Mouse (Mus musculus) embryonic facial prominence, embryonic 11.5 days (tissue): ENCODE measurements at regions not wholly inside any gene's neighbourhood (a gene's known extent, or its start where the extent isn't known, plus 50 kb on each side); places are given as distances from the start of the nearest gene placed in this dataset.

Source experiments
- ATAC-seq: fragments of 200-750 bp; cut with Nextera tagmentation; replicated peaks from 2 replicates; pipeline ENCODE4 v1.8.0; 2017; ENCODE audit warnings: low read depth; ENCODE audit not compliant: insufficient number of reproducible peaks, low FRiP score, low TSS enrichment
- DNase-seq: peaks from one replicate; pipeline ENCODE4 v3.0.0-alpha.2; 2015; ENCODE audit warnings: low spot score
- H3K27ac ChIP-seq: fragments of 300-500 bp; sonication (generic); replicated peaks from 2 replicates; pipeline ENCODE4 v1.5.1; 2014; ENCODE audit warnings: mild to moderate bottlenecking, low read depth, low read length, control low read depth
- H3K27me3 ChIP-seq: fragments of 300-500 bp; sonication (generic); 2 replicates; pipeline ENCODE4 v1.6.1; 2014; ENCODE audit warnings: mild to moderate bottlenecking, low read length, moderate library complexity, mixed read lengths; ENCODE audit not compliant: control insufficient read depth, insufficient read depth
- H3K36me3 ChIP-seq: fragments of 300-500 bp; sonication (generic); replicated peaks from 2 replicates; pipeline ENCODE4 v1.6.1; 2014; ENCODE audit warnings: low read depth, mild to moderate bottlenecking, low read length, moderate library complexity, mixed read lengths; ENCODE audit not compliant: control insufficient read depth, insufficient read depth
- H3K4me1 ChIP-seq: fragments of 300-500 bp; sonication (generic); 2 replicates; pipeline ENCODE4 v1.6.1; 2014; ENCODE audit warnings: low read length, mixed read lengths; ENCODE audit not compliant: control insufficient read depth, insufficient read depth
- H3K4me2 ChIP-seq: fragments of 300-500 bp; sonication (generic); 2 replicates; pipeline ENCODE4 v1.6.1; 2014; ENCODE audit warnings: low read depth, mild to moderate bottlenecking, control low read depth, low read length, moderate library complexity
- H3K4me3 ChIP-seq: fragments of 300-500 bp; sonication (generic); 2 replicates; pipeline ENCODE4 v1.5.1; 2014; ENCODE audit warnings: low read depth, low read length, control low read depth
- H3K9ac ChIP-seq: fragments of 300-500 bp; sonication (generic); replicated peaks from 2 replicates; pipeline ENCODE4 v1.6.1; 2014; ENCODE audit warnings: mild to moderate bottlenecking, control low read depth, low read length
- H3K9me3 ChIP-seq: fragments of 300-500 bp; sonication (generic); replicated peaks from 2 replicates; pipeline ENCODE4 v1.6.1; 2016; ENCODE audit warnings: mild to moderate bottlenecking, low read length, inconsistent platforms, mixed read lengths; ENCODE audit not compliant: control insufficient read depth
- WGBS: fragments of 180-500 bp; shearing (Covaris S2); extraction: QIAGEN DNeasy Blood & Tissue Kit; methylation state at CpG from one replicate; pipeline ENCODE4 v1.1.7; 2014; 5-methylcytosine and 5-hydroxymethylcytosine counted together

DNA sequence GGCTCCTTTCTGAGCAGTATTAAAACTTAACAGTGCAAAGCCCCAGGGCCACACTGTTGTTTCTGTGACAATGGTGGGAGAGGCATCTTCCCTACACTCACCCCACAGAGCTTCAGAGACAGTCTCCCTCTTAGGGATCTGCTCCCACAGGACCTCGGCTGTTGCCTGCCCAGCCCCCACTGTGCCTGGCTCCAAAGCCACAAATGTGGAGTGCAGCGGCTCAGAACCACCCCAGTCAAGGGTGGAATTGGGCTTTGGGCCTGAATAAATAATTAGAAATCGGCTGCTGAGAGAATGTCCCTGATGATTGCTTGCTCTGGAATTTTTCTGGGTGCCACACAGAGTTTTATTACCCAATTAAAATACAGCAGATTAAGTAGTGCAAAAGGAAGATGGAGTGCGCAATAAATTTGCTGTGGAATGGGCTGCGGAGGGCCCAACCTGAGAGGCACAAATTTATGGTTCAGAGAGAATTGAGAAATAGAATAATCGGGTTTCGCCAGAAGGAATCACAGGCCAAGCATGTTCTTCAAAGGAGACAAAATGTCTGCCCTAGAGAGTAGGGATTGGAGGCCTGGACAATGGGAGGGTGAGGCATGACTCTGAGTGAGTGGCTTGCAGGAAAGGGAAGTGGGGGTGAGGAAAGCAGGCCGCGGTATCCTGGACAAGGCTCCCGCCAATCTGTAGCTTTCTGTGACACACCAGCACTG, 56.4 kb downstream of the Cd24a start:
- 85% methylated on average over 10 of the region's 10 CpGs for WGBS
- Histone ChIP-seq H3K9ac (no peak overlapping the region), H3K4me2 (no peak overlapping the region), H3K4me1 (no peaks in the 10 kb centered on the region), H3K9me3 (no peaks in the 10 kb centered on the region), H3K27me3 (no peaks in the 10 kb centered on the region), H3K27ac (no peak overlapping the region), H3K36me3 (no peaks in the 10 kb centered on the region), H3K4me3 (no peak overlapping the region)
- no peak for DNase-seq
- no peak for ATAC-seq

- 80% methylated on average over 14 of the region's 14 CpGs for WGBS
- H3K9me3 ChIP-seq, result no peaks in the 10 kb centered on the region
- no peaks in the 10 kb centered on the region for H3K4me1 ChIP-seq
- no peaks in the 10 kb centered on the region for H3K36me3 ChIP-seq
- no peak overlapping the region for H3K4me2 ChIP-seq
- no peaks in the 10 kb centered on the region for H3K27me3 ChIP-seq
- H3K27ac ChIP-seq, result no peak overlapping the region
- DNase-seq, result no peak
- H3K9ac ChIP-seq, result no peak overlapping the region
- H3K4me3 ChIP-seq, result no peak overlapping the region
- no peak for ATAC-seq
Measured at GRCm38 (mm10) chr10:43641169-43641945, 63.3 kb downstream of the Cd24a start.

DNA sequence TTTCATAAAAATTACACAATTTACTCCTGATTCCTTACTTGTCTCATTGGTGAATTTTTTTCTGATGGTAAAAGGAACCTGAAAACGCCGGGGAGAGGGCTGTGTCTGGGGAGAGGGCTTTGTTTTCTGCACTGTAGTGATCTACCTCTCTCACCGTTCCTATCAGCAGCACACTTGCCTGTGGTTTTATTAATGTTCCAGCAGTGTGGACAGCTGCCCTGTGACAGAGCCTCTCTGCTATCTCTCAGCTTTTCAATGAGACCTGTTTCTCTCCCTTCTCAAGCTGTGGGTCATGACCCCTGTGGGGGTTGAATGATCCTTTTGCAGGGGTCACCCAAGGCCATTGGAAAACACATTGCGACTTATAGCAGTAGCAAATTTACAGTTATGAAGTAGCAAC, 68.2 kb downstream of the Cd24a start:
- H3K9me3 ChIP-seq, result no peaks in the 10 kb centered on the region
- 71% methylated on average over 4 of the region's 4 CpGs for WGBS
- H3K36me3 ChIP-seq, result no peaks in the 10 kb centered on the region
- no peak overlapping the region for H3K4me2 ChIP-seq
- H3K27me3 ChIP-seq, result no peaks in the 10 kb centered on the region
- no peak for DNase-seq
- no peak overlapping the region for H3K27ac ChIP-seq
- H3K4me1 ChIP-seq, result no peaks in the 10 kb centered on the region
- no peak overlapping the region for H3K9ac ChIP-seq
- ATAC-seq, result no peak
- no peak overlapping the region for H3K4me3 ChIP-seq

- Histone ChIP-seq H3K27ac (no peak overlapping the region), H3K27me3 (no peaks in the 10 kb centered on the region), H3K4me1 (no peaks in the 10 kb centered on the region), H3K36me3 (no peaks in the 10 kb centered on the region), H3K9ac (no peak overlapping the region), H3K4me2 (no peak overlapping the region), H3K4me3 (no peak overlapping the region), H3K9me3 (no peaks in the 10 kb centered on the region)
- WGBS, result 93% methylated on average over 6 of the region's 6 CpGs
- ATAC-seq (no peak), DNase-seq (no peak)
Measured at GRCm38 (mm10) chr10:43646965-43647364, 68.9 kb downstream of the Cd24a start.

- no peak overlapping the region for H3K4me2 ChIP-seq
- no peaks in the 10 kb centered on the region for H3K36me3 ChIP-seq
- H3K4me1 ChIP-seq, result no peaks in the 10 kb centered on the region
- H3K4me3 ChIP-seq, result no peak overlapping the region
- no peaks in the 10 kb centered on the region for H3K9me3 ChIP-seq
- no peaks in the 10 kb centered on the region for H3K27me3 ChIP-seq
- DNase-seq, result no peak
- 67% methylated on average over 5 of the region's 5 CpGs for WGBS
- no peak overlapping the region for H3K27ac ChIP-seq
- no peak overlapping the region for H3K9ac ChIP-seq
- no peak for ATAC-seq
Measured at GRCm38 (mm10) chr10:43648186-43648585, 70.1 kb downstream of the Cd24a start.

- Histone ChIP-seq H3K4me3 (no peak overlapping the region), H3K9ac (no peak overlapping the region), H3K36me3 (no peaks in the 10 kb centered on the region), H3K27ac (no peak overlapping the region), H3K27me3 (no peaks in the 10 kb centered on the region), H3K4me1 (no peaks in the 10 kb centered on the region), H3K4me2 (no peak overlapping the region), H3K9me3 (no peaks in the 10 kb centered on the region)
- ATAC-seq (no peak), DNase-seq (peak; percentile 33)
- 71% methylated on average over 6 of the region's 6 CpGs for WGBS
Measured at GRCm38 (mm10) chr10:43648815-43649447, 70.8 kb downstream of the Cd24a start.

- Histone ChIP-seq H3K9me3 (no peaks in the 10 kb centered on the region), H3K36me3 (no peaks in the 10 kb centered on the region), H3K27ac (no peak overlapping the region), H3K9ac (no peak overlapping the region), H3K4me3 (no peak overlapping the region), H3K27me3 (no peaks in the 10 kb centered on the region), H3K4me1 (no peaks in the 10 kb centered on the region), H3K4me2 (no peak overlapping the region)
- no peak for DNase-seq
- WGBS, result 69% methylated on average over 1 of the region's 1 CpGs
- no peak for ATAC-seq
Measured at GRCm38 (mm10) chr10:43650449-43650848, 72.4 kb downstream of the Cd24a start.

GRCm38 (mm10) chr10:43651505-43651904, 73.4 kb downstream of the Cd24a start:
- Histone ChIP-seq H3K4me3 (no peak overlapping the region), H3K36me3 (no peaks in the 10 kb centered on the region), H3K27me3 (no peaks in the 10 kb centered on the region), H3K9ac (no peak overlapping the region), H3K4me2 (no peak overlapping the region), H3K9me3 (no peaks in the 10 kb centered on the region), H3K27ac (no peak overlapping the region), H3K4me1 (no peaks in the 10 kb centered on the region)
- ATAC-seq, result no peak
- WGBS, result 75% methylated on average over 5 of the region's 5 CpGs
- DNase-seq, result peak; percentile 30
